Mouse (Mus musculus) erythroblast, adult 5-6 weeks (primary cell): Measurements from ENCODE around the gene Scgb1c1. TPM values are rescaled to one million over a fixed set of nuclear protein-coding genes. Genes with fewer than 3 reads are reported as not detected.

ENCODE experiments used
- ATAC-seq: replicated peaks from 2 replicates; pipeline ENCODE4 v1.8.0; 2016; ENCODE audit warnings: moderate number of reproducible peaks, mild to moderate bottlenecking, moderate TSS enrichment, inconsistent platforms; ENCODE audit not compliant: poor library complexity, low FRiP score, severe bottlenecking
- total RNA-seq, 2 experiments: library from RNA; stranded (forward) in 1 of 2; stranded (reverse) in 1 of 2; fragments of 150-400 nt in 1 of 2; fragments of 200-764, 138-1000 nt in 1 of 2; gene quantifications; 2 replicates each; pipeline versions ENCODE4 v1.2.3 to v1.2.4; 2015 to 2017; ENCODE audit warnings: low replicate concordance in 2 of 2

Gene Scgb1c1
- total RNA-seq (2015; ENCODE audit: low replicate concordance) (not detected in 2 replicates), total RNA-seq (2017; ENCODE audit: low replicate concordance) (not detected in 2 replicates)

- ATAC-seq: peak; percentile 80
These were observed at the start of gene Scgb1c1 for GRCm38 (mm10) chr7:140844905-140845665. TSS of gene Scgb1c1 (plus strand) at chr7:140845547.

- no peak; the same call in 1 of the 2 replicates for ATAC-seq
These were observed 47.7 kb upstream of the Scgb1c1 start for GRCm38 (mm10) chr7:140797619-140798018.

- no peak for ATAC-seq
These were observed 47.1 kb upstream of the Scgb1c1 start for GRCm38 (mm10) chr7:140798212-140798611.

- no peak for ATAC-seq
These were observed 42.7 kb upstream of the Scgb1c1 start for GRCm38 (mm10) chr7:140802629-140803028.

- peak; percentile 61; the same call in 1 of the 2 replicates for ATAC-seq
These were observed 39.6 kb upstream of the Scgb1c1 start for GRCm38 (mm10) chr7:140805704-140806103.

GRCm38 (mm10) chr7:140810496-140810895 is 34.9 kb upstream of the Scgb1c1 start:
- no peak for ATAC-seq

GRCm38 (mm10) chr7:140811714-140812113 is 33.6 kb upstream of the Scgb1c1 start:
- ATAC-seq: no peak

GRCm38 (mm10) chr7:140812850-140813249 is 32.5 kb upstream of the Scgb1c1 start:
- no peak for ATAC-seq

GRCm38 (mm10) chr7:140820173-140820572 is 25.2 kb upstream of the Scgb1c1 start:
- ATAC-seq: no peak

- no peak for ATAC-seq
These were observed 24.1 kb upstream of the Scgb1c1 start for GRCm38 (mm10) chr7:140821305-140821652.

- ATAC-seq: peak; percentile 74
These were observed 23.6 kb upstream of the Scgb1c1 start, which contains the start of gene Zfp941 for GRCm38 (mm10) chr7:140821653-140822329. TSS of gene Zfp941 (minus strand) at chr7:140822178.

GRCm38 (mm10) chr7:140822731-140823130 is 22.6 kb upstream of the Scgb1c1 start:
- ATAC-seq: no peak

- ATAC-seq: peak; percentile 46; the same call in 1 of the 2 replicates
These were observed 17.0 kb upstream of the Scgb1c1 start for GRCm38 (mm10) chr7:140828171-140828881.

GRCm38 (mm10) chr7:140831447-140831846 is 13.9 kb upstream of the Scgb1c1 start:
- ATAC-seq: no peak

- ATAC-seq: no peak
These were observed 12.0 kb upstream of the Scgb1c1 start for GRCm38 (mm10) chr7:140833341-140833740.

GRCm38 (mm10) chr7:140834968-140835757 is 10.2 kb upstream of the Scgb1c1 start, which contains the start of gene Urah:
TSS of gene Urah (plus strand) at chr7:140835018.
- ATAC-seq: 0 out of 2 replicates have a peak, but pooled peaks have one; percentile 26

- ATAC-seq: no peak
These were observed 9.6 kb upstream of the Scgb1c1 start for GRCm38 (mm10) chr7:140835758-140836087.

- no peak for ATAC-seq
These were observed 8.9 kb upstream of the Scgb1c1 start for GRCm38 (mm10) chr7:140836243-140837115.

- no peak for ATAC-seq
These were observed 5.8 kb upstream of the Scgb1c1 start for GRCm38 (mm10) chr7:140839556-140839955.
